Mouse (Mus musculus) limb, embryonic 10.5 days (tissue): Measurements from ENCODE around the gene Zkscan5. TPM values are rescaled to one million over a fixed set of nuclear protein-coding genes. Genes with fewer than 3 reads are reported as not detected.
"Not testable (repeated sequence)": the region's sequence is repeated elsewhere in the genome, so short reads cannot be mapped to it uniquely, and the experiment has no call there.

Experiments
- DNase-seq: peaks from one replicate; pipeline ENCODE4 v3.0.0-alpha.2; 2017; ENCODE audit warnings: low spot score
- H3K27ac ChIP-seq: fragments of 300-500 bp; sonication (generic); 2 replicates; pipeline ENCODE4 v1.5.1; 2016; ENCODE audit warnings: mild to moderate bottlenecking
- H3K27me3 ChIP-seq: fragments of 300-500 bp; sonication (generic); 2 replicates; pipeline ENCODE4 v1.6.1; 2016; ENCODE audit warnings: low read depth, mild to moderate bottlenecking; ENCODE audit not compliant: poor library complexity, severe bottlenecking
- H3K36me3 ChIP-seq: fragments of 300-500 bp; sonication (generic); 2 replicates; pipeline ENCODE4 v1.6.1; 2016; ENCODE audit warnings: mild to moderate bottlenecking, moderate library complexity
- H3K4me1 ChIP-seq: fragments of 300-500 bp; sonication (generic); 2 replicates; pipeline ENCODE4 v1.6.1; 2016
- H3K4me3 ChIP-seq: fragments of 300-500 bp; sonication (generic); 2 replicates; pipeline ENCODE4 v1.5.1; 2016; ENCODE audit warnings: mild to moderate bottlenecking, moderate library complexity
- H3K9me3 ChIP-seq: fragments of 300-500 bp; sonication (generic); replicated peaks from 2 replicates; pipeline ENCODE4 v1.6.1; 2016; ENCODE audit warnings: mild to moderate bottlenecking
- WGBS: fragments of 180-500 bp; shearing (Covaris S2); methylation state at CpG from one replicate; pipeline ENCODE4 v1.1.7; 2016; 5-methylcytosine and 5-hydroxymethylcytosine counted together
- polyA plus RNA-seq: library from polyadenylated mRNA; unstranded; fragments of >200 nt; fragmentation: Nextera tagmentation; extraction: Ambion mirVana; gene quantifications from 2 replicates; pipeline ENCODE4 v1.2.1, GENCODE M21; 2016

The Zkscan5 gene
- polyA plus RNA-seq, 1 experiment from 2014 or later = 20.9 TPM

DNA sequence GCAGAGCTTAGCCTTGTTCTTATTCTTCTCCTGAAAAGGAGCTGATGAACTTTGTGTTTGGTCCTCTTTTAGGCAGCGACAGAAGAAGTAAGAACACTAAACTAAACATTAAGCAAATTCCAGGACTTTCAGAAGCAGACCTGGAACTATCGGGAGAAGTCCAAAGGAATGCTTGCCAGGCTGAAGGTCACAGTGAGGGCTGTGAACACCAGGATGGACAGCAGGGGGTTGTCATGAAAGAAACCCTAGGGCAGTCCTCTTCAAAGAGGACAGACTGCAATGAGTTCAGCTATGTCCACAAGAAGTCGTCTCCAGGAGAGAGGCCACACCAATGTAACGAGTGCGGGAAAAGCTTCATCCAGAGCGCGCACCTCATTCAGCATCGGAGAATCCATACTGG is 15.6 kb downstream of the Zkscan5 start:
- Histone ChIP-seq H3K9me3 (no peaks in the 10 kb centered on the region), H3K36me3 (peaks cover 56% of the 10 kb centered on the region), H3K27me3 (no peaks in the 10 kb centered on the region), H3K4me1 (no peaks in the 10 kb centered on the region), H3K27ac (no peak overlapping the region), H3K4me3 (no peak overlapping the region)
- WGBS = 96% methylated on average over 8 of the region's 8 CpGs
- DNase-seq = no peak

DNA sequence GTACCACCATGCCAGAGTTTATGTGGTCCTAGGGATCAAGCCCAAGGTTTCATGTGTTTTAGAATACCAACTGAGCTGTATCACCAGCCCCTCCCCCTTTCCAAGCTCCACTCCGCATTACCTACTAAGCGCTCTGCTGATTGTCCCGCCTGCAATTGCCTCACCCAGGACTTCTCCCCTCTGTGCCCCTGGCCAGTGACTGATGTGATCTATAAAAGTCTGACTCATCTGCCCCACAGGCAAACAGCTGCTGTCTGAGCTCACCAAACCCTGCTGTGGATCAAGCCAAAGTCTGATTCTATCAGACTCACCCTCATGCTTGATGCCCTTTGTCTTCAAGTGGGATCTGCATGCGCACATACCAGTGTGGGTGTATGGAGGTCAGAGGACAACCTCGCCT is 18.5 kb downstream of the Zkscan5 start:
- H3K27ac ChIP-seq = no peak overlapping the region
- H3K36me3 ChIP-seq = peaks cover 46% of the 10 kb centered on the region

DNA sequence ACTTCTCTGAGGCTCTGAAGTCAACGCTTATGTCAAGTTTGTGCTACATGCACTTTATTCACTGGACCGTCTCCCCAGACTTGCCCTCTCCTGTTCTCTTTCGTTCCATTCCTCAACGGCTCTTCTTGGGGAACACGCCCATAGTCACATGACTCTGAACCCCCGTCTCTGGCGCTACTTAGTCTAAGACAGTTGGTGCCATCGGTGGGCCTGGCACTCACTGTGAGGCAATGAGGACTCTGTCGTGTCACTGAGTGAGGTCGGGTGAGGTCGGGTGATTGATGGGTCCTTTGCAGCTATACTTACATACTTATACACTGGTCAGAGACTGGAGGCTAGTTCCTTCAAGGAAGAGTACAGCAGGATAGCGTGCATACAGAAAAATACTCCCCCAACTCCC is 19.0 kb downstream of the Zkscan5 start:
- H3K27me3 ChIP-seq = no peaks in the 10 kb centered on the region
- H3K9me3 ChIP-seq = no peaks in the 10 kb centered on the region
- H3K27ac ChIP-seq = no peak overlapping the region
- DNase-seq = no peak
- no peaks in the 10 kb centered on the region for H3K4me1 ChIP-seq
- WGBS = 84% methylated on average over 12 of the region's 12 CpGs
- H3K4me3 ChIP-seq = no peak overlapping the region
- H3K36me3 ChIP-seq = peaks cover 40% of the 10 kb centered on the region

More for the DNA sequence above, 18.5 kb downstream of the Zkscan5 start:
- Histone ChIP-seq H3K4me3 (no peak overlapping the region), H3K27me3 (no peaks in the 10 kb centered on the region), H3K9me3 (no peaks in the 10 kb centered on the region), H3K4me1 (no peaks in the 10 kb centered on the region)
- no peak for DNase-seq
- 89% methylated on average over 5 of the region's 5 CpGs for WGBS

DNA sequence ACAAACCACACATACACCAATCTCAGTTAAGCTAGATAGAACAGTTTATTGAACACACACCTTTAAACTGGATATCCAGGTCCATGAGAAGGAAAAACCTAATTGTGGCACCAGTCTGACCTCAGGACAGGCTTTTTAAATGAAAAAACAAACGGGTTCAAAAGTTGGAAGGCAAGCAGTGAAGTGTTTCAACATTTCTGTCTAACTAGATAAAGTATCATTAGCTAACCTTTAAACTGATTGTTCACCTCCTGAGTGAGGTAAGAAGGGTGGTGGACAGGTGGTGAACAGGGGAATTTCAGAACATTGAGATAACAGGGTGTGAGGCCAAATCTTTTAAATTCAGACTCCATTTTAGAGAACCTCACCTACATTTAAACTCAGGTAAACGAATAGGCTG is 22.1 kb downstream of the Zkscan5 start:
- H3K4me3 ChIP-seq = no peak overlapping the region
- no peak for DNase-seq
- H3K9me3 ChIP-seq = no peaks in the 10 kb centered on the region
- peaks cover 5% of the 10 kb centered on the region for H3K4me1 ChIP-seq
- WGBS = 69% methylated on average over 2 of the region's 2 CpGs
- peaks cover 10% of the 10 kb centered on the region for H3K36me3 ChIP-seq
- no peak overlapping the region for H3K27ac ChIP-seq
- no peaks in the 10 kb centered on the region for H3K27me3 ChIP-seq

GRCm38 (mm10) chr5:145229283-145229682 is 24.9 kb downstream of the Zkscan5 start:
- 81% methylated on average over 6 of the region's 6 CpGs for WGBS
- not testable (repeated sequence) for DNase-seq, H3K9me3 ChIP-seq, H3K27ac ChIP-seq, H3K4me3 ChIP-seq, H3K27me3 ChIP-seq
- Histone ChIP-seq H3K4me1 (peaks cover 11% of the 10 kb centered on the region), H3K36me3 (peaks cover 12% of the 10 kb centered on the region)

- H3K4me1 ChIP-seq = peaks cover 11% of the 10 kb centered on the region
- DNase-seq = no peak
- no peaks in the 10 kb centered on the region for H3K27me3 ChIP-seq
- WGBS = 90% methylated on average over 4 of the region's 4 CpGs
- H3K4me3 ChIP-seq = peak overlapping the region; percentile 91
- no peaks in the 10 kb centered on the region for H3K9me3 ChIP-seq
- H3K36me3 ChIP-seq = peaks cover 25% of the 10 kb centered on the region
- no peak overlapping the region for H3K27ac ChIP-seq
Observed at GRCm38 (mm10) chr5:145230641-145231040, 26.3 kb downstream of the Zkscan5 start.

DNA sequence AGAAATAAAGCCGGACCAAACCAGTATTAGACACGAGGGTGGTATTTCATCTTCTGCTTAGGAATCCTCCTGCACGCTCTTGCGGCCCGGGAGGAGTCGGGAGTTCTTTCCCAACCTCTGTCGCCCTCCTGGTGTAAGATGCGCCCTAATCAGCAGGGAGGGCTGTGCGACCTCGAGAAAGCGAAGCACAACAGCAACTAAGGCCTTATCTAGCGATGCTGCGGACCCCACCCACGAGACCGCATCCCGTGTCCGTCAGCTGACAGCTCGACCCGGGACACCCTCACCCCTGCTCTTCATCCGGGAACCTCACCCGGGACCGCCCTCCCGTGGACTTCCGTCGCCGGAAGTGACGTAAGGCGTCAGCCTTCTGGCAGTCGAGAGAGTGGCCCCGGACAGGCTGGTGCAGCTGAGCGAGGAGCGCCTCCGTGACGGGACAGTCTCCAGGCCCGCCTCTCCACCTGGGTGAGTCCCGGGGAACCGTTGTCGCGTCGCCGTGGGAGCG is 27.1 kb downstream of the Zkscan5 start, which contains the start of gene Zfp655:
Gene Zfp655, plus strand, starts transcription at position 349 of the 505 bp plus-strand sequence.
- H3K27me3 ChIP-seq = no peaks in the 10 kb centered on the region
- DNase-seq = peak; percentile 98
- peaks cover 11% of the 10 kb centered on the region for H3K4me1 ChIP-seq
- peaks cover 33% of the 10 kb centered on the region for H3K36me3 ChIP-seq
- H3K27ac ChIP-seq = peak within 1 kb of the TSS; percentile 90
- no peaks in the 10 kb centered on the region for H3K9me3 ChIP-seq
- WGBS = under 1% methylated on average over 42 of the region's 42 CpGs
- H3K4me3 ChIP-seq = peak within 1 kb of the TSS; percentile 91

- peaks cover 37% of the 10 kb centered on the region for H3K36me3 ChIP-seq
- H3K4me1 ChIP-seq = peaks cover 11% of the 10 kb centered on the region
- peak overlapping the region; percentile 91 for H3K4me3 ChIP-seq
- H3K9me3 ChIP-seq = no peaks in the 10 kb centered on the region
- DNase-seq = no peak
- under 1% methylated on average over 49 of the region's 49 CpGs for WGBS
- H3K27ac ChIP-seq = peak overlapping the region; percentile 90
- no peaks in the 10 kb centered on the region for H3K27me3 ChIP-seq
Observed at GRCm38 (mm10) chr5:145231893-145232411, 27.6 kb downstream of the Zkscan5 start.

DNA sequence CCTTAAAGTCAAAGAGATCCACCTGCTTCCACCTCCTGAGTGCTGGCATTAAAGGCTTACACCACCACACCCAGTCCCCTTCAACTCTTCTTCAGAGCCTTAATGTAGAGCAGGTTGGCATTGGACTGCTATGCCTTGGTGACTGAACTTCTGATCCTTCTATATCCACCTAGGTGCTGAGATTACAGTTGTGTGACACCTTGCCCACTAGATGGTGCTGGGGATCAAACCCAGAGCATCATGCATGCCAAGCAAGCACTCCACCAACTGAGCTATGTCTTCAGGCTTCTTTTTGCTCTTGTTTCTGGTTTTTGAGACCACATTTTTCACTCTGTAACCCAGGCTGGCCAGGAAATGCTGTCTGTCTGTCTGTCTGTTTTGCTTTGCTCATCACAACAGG is 30.3 kb downstream of the Zkscan5 start:
- peaks cover 64% of the 10 kb centered on the region for H3K36me3 ChIP-seq

GRCm38 (mm10) chr5:145249520-145249919 is 45.2 kb downstream of the Zkscan5 start:
- WGBS = 98% methylated on average over 3 of the region's 3 CpGs
- no peak for DNase-seq
- no peak overlapping the region for H3K27ac ChIP-seq
- no peak overlapping the region for H3K4me3 ChIP-seq
- H3K36me3 ChIP-seq = peaks cover 82% of the 10 kb centered on the region
- no peaks in the 10 kb centered on the region for H3K27me3 ChIP-seq
- no peaks in the 10 kb centered on the region for H3K9me3 ChIP-seq
- no peaks in the 10 kb centered on the region for H3K4me1 ChIP-seq

More for the DNA sequence above, 30.3 kb downstream of the Zkscan5 start:
- DNase-seq = no peak
- H3K27me3 ChIP-seq = no peaks in the 10 kb centered on the region
- no peak overlapping the region for H3K4me3 ChIP-seq
- peaks cover 11% of the 10 kb centered on the region for H3K4me1 ChIP-seq
- no peak overlapping the region for H3K27ac ChIP-seq
- no peaks in the 10 kb centered on the region for H3K9me3 ChIP-seq

Other genes with a start within 250 kb of the Zkscan5 start
- 15.0 and 19.4 TPM in 2 replicates for gene Smurf1, start 238.7 kb upstream of the Zkscan5 start, polyA plus RNA-seq
- gene Gm4871, start 171.8 kb upstream of the Zkscan5 start, polyA plus RNA-seq = not detected in 2 replicates
- gene 1700018F24Rik, start 161.6 kb upstream of the Zkscan5 start, polyA plus RNA-seq = not detected in 2 replicates
- gene Arpc1a, start 120.7 kb upstream of the Zkscan5 start, polyA plus RNA-seq = 111 and 125 TPM in 2 replicates
- gene Kpna7, start 120.5 kb upstream of the Zkscan5 start, polyA plus RNA-seq = not detected in 2 replicates
- gene Arpc1b, start 90.3 kb upstream of the Zkscan5 start, polyA plus RNA-seq = 148 and 161 TPM in 2 replicates
- 133 and 154 TPM in 2 replicates for gene Pdap1, start 64.3 kb upstream of the Zkscan5 start, polyA plus RNA-seq
- gene Bud31, start 64.2 kb upstream of the Zkscan5 start, polyA plus RNA-seq = 277 and 305 TPM in 2 replicates
- gene Ptcd1, start 37.5 kb upstream of the Zkscan5 start, polyA plus RNA-seq = 18.4 and 21.8 TPM in 2 replicates
- 90.8 and 93.9 TPM in 2 replicates for gene Cpsf4, start 37.3 kb upstream of the Zkscan5 start, polyA plus RNA-seq
- gene Atp5j2, start 12.5 kb upstream of the Zkscan5 start, polyA plus RNA-seq = 530 and 569 TPM in 2 replicates
- gene Zkscan14, start 2.7 kb upstream of the Zkscan5 start, polyA plus RNA-seq = 6.6 and 7.3 TPM in 2 replicates
- gene Zfp655, start 27.2 kb downstream of the Zkscan5 start, polyA plus RNA-seq = 26.0 and 31.2 TPM in 2 replicates
- 0.43 and 0.67 TPM in 2 replicates for gene Zscan25, start 75.9 kb downstream of the Zkscan5 start, polyA plus RNA-seq
- not detected in 2 replicates for gene Cyp3a57, start 140.7 kb downstream of the Zkscan5 start, polyA plus RNA-seq